Mouse (Mus musculus) bone marrow, adult 2 months (tissue): Measurements from ENCODE around the gene Smyd2.

Experiments used
- CTCF ChIP-seq: fragments of 200-500 bp; IDR thresholded peaks from 2 replicates; pipeline ENCODE4 v1.5.1; 2011; ENCODE audit warnings: low read length, control low read depth; ENCODE audit not compliant: control insufficient read depth, insufficient read depth
- POLR2A ChIP-seq: fragments of 200-500 bp; IDR thresholded peaks from 2 replicates; pipeline ENCODE4 v1.6.1; 2011; ENCODE audit warnings: low read depth, mild to moderate bottlenecking, control low read depth, low read length, borderline replicate concordance; ENCODE audit not compliant: control insufficient read depth

DNA sequence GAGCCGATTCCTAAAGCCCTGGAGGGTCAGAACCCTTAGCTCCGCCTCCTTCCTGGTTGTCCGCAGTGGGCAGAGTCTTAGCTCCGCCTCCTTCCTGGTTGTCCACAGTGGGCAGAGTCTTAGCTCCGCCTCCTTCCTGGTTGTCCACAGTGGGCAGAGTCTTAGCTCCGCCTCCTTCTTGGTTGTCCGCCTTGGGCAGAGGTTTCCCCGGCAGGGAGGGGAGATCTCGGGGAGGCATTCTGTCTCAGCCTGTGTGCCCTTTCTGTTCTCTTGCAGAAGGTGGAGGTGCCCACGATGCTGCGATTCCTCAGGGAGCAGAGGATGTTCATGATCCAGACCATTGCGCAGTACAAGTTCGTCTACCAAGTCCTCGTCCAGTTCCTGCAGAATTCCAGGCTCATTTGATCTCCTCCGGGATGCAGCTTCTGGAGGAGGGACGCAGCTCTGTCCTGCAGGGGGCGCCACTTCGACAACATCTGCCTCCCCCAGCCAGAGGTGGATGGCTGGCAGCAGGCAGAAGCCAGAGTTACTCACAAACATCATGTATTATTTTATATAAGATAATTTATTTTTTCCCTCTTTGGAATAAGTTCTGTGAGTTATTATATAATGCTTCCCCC, 52.4 kb downstream of the Smyd2 start:
- TF ChIP-seq CTCF (0 out of 2 replicates have a peak, but pooled peaks have one; percentile 24), POLR2A (no peak)
